Mouse (Mus musculus) limb, embryonic 14.5 days (tissue): Measurements from ENCODE around the gene Ltb. TPM values are rescaled to one million over a fixed set of nuclear protein-coding genes. Genes with fewer than 3 reads are reported as not detected.
"Not testable (repeated sequence)": the region's sequence is repeated elsewhere in the genome, so short reads cannot be mapped to it uniquely, and the experiment has no call there.

Experiments
- ATAC-seq: fragments of 200-750 bp; cut with Nextera tagmentation; 2 replicates; pipeline ENCODE4 v1.8.0; 2017; ENCODE audit warnings: low read depth, moderate number of reproducible peaks, moderate TSS enrichment; ENCODE audit not compliant: low FRiP score
- DNase-seq: peaks from one replicate; pipeline ENCODE4 v3.0.0-alpha.2; 2015; ENCODE audit warnings: low spot score
- H3K27ac ChIP-seq: fragments of 300-500 bp; sonication (generic); replicated peaks from 2 replicates; pipeline ENCODE4 v1.5.1; 2014; ENCODE audit warnings: low read depth, mild to moderate bottlenecking, low read length, moderate library complexity, mixed read lengths
- H3K27me3 ChIP-seq: fragments of 300-500 bp; sonication (generic); 2 replicates; pipeline ENCODE4 v1.6.1; 2014; ENCODE audit warnings: low read length, mixed read lengths; ENCODE audit not compliant: control insufficient read depth, insufficient read depth
- H3K36me3 ChIP-seq: fragments of 300-500 bp; sonication (generic); 2 replicates; pipeline ENCODE4 v1.6.1; 2014; ENCODE audit warnings: mild to moderate bottlenecking, low read length, moderate library complexity, mixed read lengths; ENCODE audit not compliant: control insufficient read depth, insufficient read depth
- H3K4me1 ChIP-seq: fragments of 300-500 bp; sonication (generic); 2 replicates; pipeline ENCODE4 v1.6.1; 2014; ENCODE audit warnings: antibody characterized with exemption, low read length, mixed read lengths; ENCODE audit not compliant: control insufficient read depth, insufficient read depth
- H3K4me2 ChIP-seq: fragments of 300-500 bp; sonication (generic); replicated peaks from 2 replicates; pipeline ENCODE4 v1.6.1; 2014; ENCODE audit warnings: low read depth, mild to moderate bottlenecking, low read length, moderate library complexity; ENCODE audit not compliant: severe bottlenecking
- H3K4me3 ChIP-seq: fragments of 300-500 bp; sonication (generic); replicated peaks from 2 replicates; pipeline ENCODE4 v1.5.1; 2014; ENCODE audit warnings: low read length
- H3K9ac ChIP-seq: fragments of 300-500 bp; sonication (generic); 2 replicates; pipeline ENCODE4 v1.6.1; 2014; ENCODE audit warnings: mild to moderate bottlenecking, low read depth, low read length, moderate library complexity; ENCODE audit not compliant: severe bottlenecking
- H3K9me3 ChIP-seq: fragments of 300-500 bp; sonication (generic); 2 replicates; pipeline ENCODE4 v1.6.1; 2016; ENCODE audit warnings: low read length; ENCODE audit not compliant: control insufficient read depth
- POLR2A ChIP-seq: fragments of 200-500 bp; IDR thresholded peaks from 2 replicates; pipeline ENCODE4 v1.8.0; 2012; ENCODE audit warnings: inconsistent platforms, mild to moderate bottlenecking, moderate library complexity, borderline replicate concordance; ENCODE audit not compliant: insufficient read depth, insufficient read length; ENCODE audit errors: extremely low read depth
- WGBS: fragments of 180-500 bp; shearing (Covaris S2); extraction: QIAGEN DNeasy Blood & Tissue Kit; methylation state at CpG from one replicate; pipeline ENCODE4 v1.1.7; 2014; 5-methylcytosine and 5-hydroxymethylcytosine counted together
- polyA plus RNA-seq, 2 experiments: library from polyadenylated mRNA; depleted of rRNA in 1 of 2; stranded (reverse) in 1 of 2; unstranded in 1 of 2; fragments of >200 nt; fragmentation: Nextera tagmentation in 1 of 2; extraction: Ambion mirVana in 1 of 2; gene quantifications; 2 replicates each; pipeline versions ENCODE4 v1.2.1 to v1.2.3; 2012 to 2014

The Ltb gene
- polyA plus RNA-seq, 2 experiments = 1.1 to 1.7 TPM

DNA sequence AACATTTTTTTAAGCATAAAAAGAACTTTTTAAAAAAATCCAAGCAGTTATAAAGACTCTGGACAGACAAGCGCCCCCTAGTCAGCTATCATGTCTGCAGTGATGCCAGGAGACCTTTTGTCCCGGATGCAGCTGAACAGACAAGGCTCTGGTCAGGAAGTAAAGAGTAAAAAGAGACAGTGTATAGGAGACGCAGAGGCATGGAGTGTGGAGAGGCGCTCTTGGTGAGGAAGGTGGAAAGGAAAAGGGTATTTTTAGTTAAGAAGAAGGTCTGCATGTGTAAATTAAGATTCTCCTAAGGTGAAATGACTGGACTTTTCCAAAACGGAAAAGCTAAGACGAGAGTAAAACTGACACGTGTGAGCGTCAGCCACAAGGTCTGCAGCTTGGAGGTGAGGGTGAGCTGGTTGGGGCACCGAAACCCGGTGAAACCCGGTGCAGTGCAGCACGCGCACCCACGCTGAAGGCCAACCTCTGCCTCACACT, 32.4 kb downstream of the Ltb start:
- no peak for DNase-seq
- Histone ChIP-seq H3K27me3 (no peaks in the 10 kb centered on the region), H3K4me1 (no peaks in the 10 kb centered on the region), H3K27ac (no peak overlapping the region), H3K4me3 (no peak overlapping the region), H3K9me3 (no peaks in the 10 kb centered on the region), H3K9ac (no peak overlapping the region), H3K36me3 (peaks cover 55% of the 10 kb centered on the region), H3K4me2 (no peak overlapping the region)
- WGBS = 86% methylated on average over 14 of the region's 14 CpGs
- no peak for ATAC-seq
- no peak for TF ChIP-seq POLR2A

DNA sequence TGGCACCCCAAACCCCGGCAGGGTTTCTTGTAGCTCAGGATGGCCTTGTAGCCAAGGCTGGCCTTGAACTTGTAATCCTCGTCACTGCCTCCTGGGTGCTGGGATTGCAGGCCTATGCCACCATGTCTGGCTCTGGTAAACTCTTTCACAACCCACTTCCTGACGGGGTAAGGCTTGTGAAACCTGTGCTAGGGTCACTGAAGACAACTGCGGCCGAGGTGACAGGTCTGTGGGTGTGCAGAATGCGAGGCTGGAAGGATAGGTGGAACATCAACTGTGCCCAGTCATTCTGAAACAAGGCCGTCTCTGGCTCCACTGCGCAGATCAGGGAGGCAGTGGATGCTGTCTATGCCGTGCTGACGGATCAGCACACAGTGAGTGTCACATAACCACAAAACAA, 36.8 kb downstream of the Ltb start:
- TF ChIP-seq POLR2A = no peak
- H3K9ac ChIP-seq = no peak overlapping the region
- no peaks in the 10 kb centered on the region for H3K9me3 ChIP-seq
- H3K36me3 ChIP-seq = peaks cover 52% of the 10 kb centered on the region
- no peak for DNase-seq
- peaks cover 21% of the 10 kb centered on the region for H3K4me1 ChIP-seq
- no peak for ATAC-seq
- H3K4me3 ChIP-seq = no peak overlapping the region
- no peak overlapping the region for H3K4me2 ChIP-seq
- H3K27me3 ChIP-seq = no peaks in the 10 kb centered on the region
- H3K27ac ChIP-seq = no peak overlapping the region
- 91% methylated on average over 10 of the region's 10 CpGs for WGBS

DNA sequence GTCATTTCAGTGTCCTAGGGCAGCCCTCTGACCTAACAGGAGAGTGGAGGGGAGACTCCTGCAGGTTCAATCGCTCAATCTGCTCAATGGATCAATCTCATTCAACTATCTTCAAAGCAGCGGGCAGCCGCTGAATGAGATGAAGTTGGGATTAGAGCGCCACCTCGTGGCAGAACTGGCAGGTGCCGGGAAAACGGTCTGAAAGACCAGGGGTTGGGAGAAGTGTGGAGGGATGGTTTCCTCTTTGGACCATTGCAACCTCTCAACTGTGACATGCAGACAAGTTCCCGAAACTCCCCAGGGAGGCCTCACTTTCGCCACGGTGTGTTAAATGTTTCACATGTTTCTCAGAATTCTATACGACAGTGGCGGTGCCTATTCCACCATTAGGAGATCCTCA, 37.8 kb downstream of the Ltb start:
- WGBS = 17% methylated on average over 12 of the region's 12 CpGs
- Histone ChIP-seq H3K4me3 (no peak overlapping the region), H3K27me3 (no peaks in the 10 kb centered on the region), H3K9me3 (no peaks in the 10 kb centered on the region), H3K27ac (no peak overlapping the region), H3K4me2 (no peak overlapping the region), H3K36me3 (peaks cover 52% of the 10 kb centered on the region), H3K4me1 (peaks cover 23% of the 10 kb centered on the region), H3K9ac (no peak overlapping the region)
- no peak for TF ChIP-seq POLR2A
- ATAC-seq (no peak), DNase-seq (peak; percentile 85)

DNA sequence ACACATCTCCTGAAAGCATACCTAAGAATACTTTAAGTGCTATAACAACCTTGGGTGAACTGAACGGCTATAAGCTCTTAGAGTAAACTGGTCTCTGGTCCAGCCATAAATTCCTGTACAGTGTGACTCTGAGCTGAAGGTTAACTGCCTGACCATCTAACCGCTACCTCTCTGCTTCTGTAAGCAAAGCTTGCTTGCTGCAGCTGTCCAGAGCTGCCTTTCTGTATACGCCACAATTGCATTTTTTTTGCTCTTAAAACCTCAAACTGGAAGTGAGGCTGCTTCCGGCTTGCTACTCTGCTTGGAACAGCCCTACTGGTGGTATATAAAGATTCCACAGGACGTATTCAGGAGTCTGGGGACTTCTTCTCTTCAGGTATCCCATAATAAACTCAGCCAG, 38.4 kb downstream of the Ltb start:
- Histone ChIP-seq H3K4me1 (peaks cover 23% of the 10 kb centered on the region), H3K9ac (no peak overlapping the region), H3K4me2 (no peak overlapping the region), H3K36me3 (peaks cover 47% of the 10 kb centered on the region), H3K4me3 (no peak overlapping the region), H3K9me3 (no peaks in the 10 kb centered on the region), H3K27me3 (no peaks in the 10 kb centered on the region), H3K27ac (peak overlapping the region; percentile 63; the same call in 1 of the 2 replicates)
- 78% methylated on average over 5 of the region's 5 CpGs for WGBS
- no peak for DNase-seq
- ATAC-seq = no peak
- no peak for TF ChIP-seq POLR2A

DNA sequence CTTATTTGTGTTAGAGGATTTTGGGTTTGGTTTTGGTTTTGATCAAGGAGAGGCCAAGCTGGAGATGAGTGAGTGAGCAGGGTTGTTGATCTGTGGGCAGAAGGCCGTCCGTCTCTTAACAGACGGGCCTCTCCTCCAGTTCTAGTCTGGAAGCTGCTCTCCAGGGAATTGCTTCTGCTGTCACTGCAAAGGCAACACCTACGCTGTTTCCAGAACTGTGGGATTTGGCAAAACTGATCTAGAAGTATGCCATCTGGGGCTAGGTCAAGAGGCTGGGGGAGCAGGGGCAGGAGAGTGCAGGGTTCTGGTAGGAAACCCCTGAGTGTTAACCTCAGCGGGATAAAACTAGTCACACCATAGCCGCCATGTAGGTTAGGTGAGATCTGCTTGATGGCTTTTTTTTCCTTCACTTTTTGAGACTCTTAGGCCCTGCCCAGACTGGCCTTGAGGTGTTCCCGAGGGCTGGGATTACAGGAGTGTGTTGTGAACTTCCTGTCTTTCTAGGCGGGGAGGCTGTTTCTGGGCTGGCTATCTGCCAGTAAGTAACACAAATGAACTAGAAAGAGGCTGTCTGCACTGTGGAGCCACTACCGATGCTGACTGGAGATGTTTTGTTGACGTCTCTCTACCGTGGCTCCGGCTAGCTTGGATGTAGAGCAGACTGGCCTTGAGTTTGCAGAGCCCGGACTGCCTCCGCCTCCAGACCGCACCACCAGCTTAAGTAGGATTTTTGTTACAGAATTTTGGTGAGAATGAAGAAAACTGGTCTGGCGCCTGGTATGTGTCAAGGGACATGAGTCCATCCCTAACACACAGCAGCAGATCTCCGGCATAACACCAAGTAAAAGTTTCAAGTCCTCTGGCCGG, 39.1 kb downstream of the Ltb start, which contains the start of gene Atp6v1g2:
Gene Atp6v1g2, plus strand, starts transcription at position 547 of the 867 bp plus-strand sequence.
- H3K9ac ChIP-seq = peak within 1 kb of the TSS; percentile 84; the same call in 1 of the 2 replicates
- H3K9me3 ChIP-seq = no peaks in the 10 kb centered on the region
- TF ChIP-seq POLR2A = no peak
- H3K36me3 ChIP-seq = peaks cover 42% of the 10 kb centered on the region
- peak within 1 kb of the TSS; percentile 94 for H3K27ac ChIP-seq
- no peak for ATAC-seq
- H3K4me2 ChIP-seq = peak within 1 kb of the TSS; percentile 91
- H3K4me1 ChIP-seq = peaks cover 23% of the 10 kb centered on the region
- DNase-seq = peak; percentile 32
- 61% methylated on average over 18 of the region's 18 CpGs for WGBS
- peak within 1 kb of the TSS; percentile 62 for H3K4me3 ChIP-seq
- H3K27me3 ChIP-seq = no peaks in the 10 kb centered on the region

DNA sequence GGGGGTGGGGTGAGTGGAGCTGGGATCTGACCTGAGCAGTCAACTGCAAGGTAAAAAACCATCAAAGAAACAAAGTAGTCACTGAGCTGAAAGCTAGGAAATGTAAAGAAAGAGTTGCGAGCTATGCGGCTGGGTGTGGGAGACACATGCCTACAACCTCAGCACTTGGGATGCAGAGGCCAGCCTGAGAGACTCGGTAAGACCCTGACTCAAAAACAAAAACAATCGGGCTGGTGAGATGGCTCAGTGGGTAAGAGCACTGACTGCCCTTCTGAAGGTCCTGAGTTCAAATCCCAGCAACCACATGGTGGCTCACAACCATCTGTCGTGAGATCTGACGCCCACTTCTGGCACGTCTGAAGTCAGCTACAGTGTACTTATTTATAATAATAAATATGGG, 39.9 kb downstream of the Ltb start:
- Histone ChIP-seq H3K4me2 (peak overlapping the region; percentile 91), H3K4me1 (peaks cover 23% of the 10 kb centered on the region), H3K4me3 (peak overlapping the region; percentile 62; the same call in 1 of the 2 replicates), H3K27ac (peak overlapping the region; percentile 63; the same call in 1 of the 2 replicates), H3K36me3 (peaks cover 35% of the 10 kb centered on the region)
- ATAC-seq, H3K9ac ChIP-seq, H3K9me3 ChIP-seq, DNase-seq, H3K27me3 ChIP-seq: not testable (repeated sequence)
- 88% methylated on average over 7 of the region's 7 CpGs for WGBS
